Mouse (Mus musculus) forebrain, embryonic 11.5 days (tissue): Measurements from ENCODE around the gene Cfap299. TPM values are rescaled to one million over a fixed set of nuclear protein-coding genes. Genes with fewer than 3 reads are reported as not detected.

Source experiments
- ATAC-seq: fragments of 200-750 bp; cut with Nextera tagmentation; replicated peaks from 2 replicates; pipeline ENCODE4 v1.8.0; 2017; ENCODE audit warnings: moderate TSS enrichment; ENCODE audit not compliant: low FRiP score
- DNase-seq: peaks from one replicate; pipeline ENCODE4 v3.0.0-alpha.2; 2017; ENCODE audit warnings: low spot score
- H3K27ac ChIP-seq: fragments of 300-500 bp; sonication (generic); 2 replicates; pipeline ENCODE4 v1.5.1; 2014; ENCODE audit warnings: low read depth, low read length
- H3K27me3 ChIP-seq: fragments of 300-500 bp; sonication (generic); 2 replicates; pipeline ENCODE4 v1.6.1; 2014; ENCODE audit warnings: mild to moderate bottlenecking, low read length, mixed read lengths; ENCODE audit not compliant: control insufficient read depth, insufficient read depth
- H3K36me3 ChIP-seq: fragments of 300-500 bp; sonication (generic); 2 replicates; pipeline ENCODE4 v1.6.1; 2014; ENCODE audit warnings: mild to moderate bottlenecking, low read length, moderate library complexity, mixed read lengths; ENCODE audit not compliant: control insufficient read depth, insufficient read depth
- H3K4me1 ChIP-seq: fragments of 300-500 bp; sonication (generic); replicated peaks from 2 replicates; pipeline ENCODE4 v1.6.1; 2014; ENCODE audit warnings: low read length, mixed read lengths; ENCODE audit not compliant: control insufficient read depth, insufficient read depth
- H3K4me2 ChIP-seq: fragments of 300-500 bp; sonication (generic); 2 replicates; pipeline ENCODE4 v1.6.1; 2014; ENCODE audit warnings: low read depth, mild to moderate bottlenecking, low read length, moderate library complexity, mixed read lengths; ENCODE audit not compliant: severe bottlenecking
- H3K4me3 ChIP-seq: fragments of 300-500 bp; sonication (generic); 2 replicates; pipeline ENCODE4 v1.5.1; 2014; ENCODE audit warnings: low read depth, low read length
- H3K9ac ChIP-seq: fragments of 300-500 bp; sonication (generic); 2 replicates; pipeline ENCODE4 v1.6.1; 2014; ENCODE audit warnings: low read length
- H3K9me3 ChIP-seq: fragments of 300-500 bp; sonication (generic); 2 replicates; pipeline ENCODE4 v1.6.1; 2016; ENCODE audit warnings: low read length, mixed read lengths; ENCODE audit not compliant: control insufficient read depth
- WGBS: fragments of 180-500 bp; shearing (Covaris S2); extraction: QIAGEN DNeasy Blood & Tissue Kit; methylation state at CpG from one replicate; pipeline ENCODE4 v1.1.7; 2014; 5-methylcytosine and 5-hydroxymethylcytosine counted together
- polyA plus RNA-seq: library from polyadenylated mRNA; unstranded; fragments of >200 nt; fragmentation: Nextera tagmentation; extraction: Ambion mirVana; gene quantifications from 2 replicates; pipeline ENCODE4 v1.2.1, GENCODE M21; 2014

Cfap299 gene
- polyA plus RNA-seq, 1 experiment from 2014 or later: 0.23 TPM

- H3K27me3 ChIP-seq: no peaks in the 10 kb centered on the region
- H3K4me2 ChIP-seq: no peak overlapping the region
- no peak overlapping the region for H3K9ac ChIP-seq
- no peaks in the 10 kb centered on the region for H3K36me3 ChIP-seq
- DNase-seq: no peak
- 93% methylated on average over 4 of the region's 4 CpGs for WGBS
- H3K4me3 ChIP-seq: no peak overlapping the region
- H3K4me1 ChIP-seq: no peaks in the 10 kb centered on the region
- H3K9me3 ChIP-seq: no peaks in the 10 kb centered on the region
- no peak for ATAC-seq
- H3K27ac ChIP-seq: no peak overlapping the region
Observed at GRCm38 (mm10) chr5:98806492-98806891, 477.4 kb downstream of the Cfap299 start.

DNA sequence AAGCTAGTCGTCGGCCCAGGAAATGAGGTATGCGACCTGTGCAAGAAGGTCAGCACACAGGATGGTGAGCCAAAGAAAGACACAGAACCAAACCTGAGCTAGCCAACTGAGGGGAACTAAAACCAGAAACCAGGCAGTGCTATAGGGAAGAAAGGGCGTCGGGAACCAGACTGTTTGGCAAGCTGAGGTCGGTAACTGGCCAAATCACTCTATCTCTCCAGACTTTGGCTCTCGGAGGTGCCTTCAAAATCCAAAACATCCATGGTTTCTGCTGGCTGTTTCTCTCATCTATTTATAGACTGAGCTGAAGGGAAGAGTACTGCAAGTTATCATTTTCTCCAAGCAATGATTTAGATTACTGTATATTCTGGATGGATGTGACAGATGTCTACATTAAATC, 477.9 kb downstream of the Cfap299 start:
- ATAC-seq (no peak), DNase-seq (no peak)
- 92% methylated on average over 7 of the region's 7 CpGs for WGBS
- no peaks in the 10 kb centered on the region for H3K4me1 ChIP-seq
- H3K27me3 ChIP-seq: no peaks in the 10 kb centered on the region
- no peak overlapping the region for H3K4me2 ChIP-seq
- H3K36me3 ChIP-seq: no peaks in the 10 kb centered on the region
- H3K4me3 ChIP-seq: no peak overlapping the region
- H3K27ac ChIP-seq: no peak overlapping the region
- no peaks in the 10 kb centered on the region for H3K9me3 ChIP-seq
- no peak overlapping the region for H3K9ac ChIP-seq

DNA sequence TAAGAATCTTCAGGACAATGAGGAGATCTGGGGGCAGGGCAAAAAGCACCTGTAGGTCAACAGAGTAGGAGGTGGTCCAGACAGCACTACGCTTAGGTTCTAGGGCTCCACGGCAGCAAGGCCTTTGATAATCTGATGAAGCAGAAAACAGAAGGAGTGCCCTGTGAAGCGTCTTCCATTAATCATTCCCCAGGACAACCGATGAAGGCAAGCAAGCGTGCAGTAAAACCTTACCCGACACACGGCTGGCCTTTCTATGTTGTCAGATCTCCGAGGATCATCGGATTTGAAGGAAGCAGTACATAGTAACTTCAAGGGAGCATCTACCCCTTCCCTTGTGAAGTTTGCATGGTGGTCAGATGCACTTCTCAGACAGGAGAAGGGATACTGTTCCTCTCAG, 478.8 kb downstream of the Cfap299 start:
- Histone ChIP-seq H3K9ac (no peak overlapping the region), H3K4me3 (no peak overlapping the region), H3K36me3 (no peaks in the 10 kb centered on the region), H3K27me3 (no peaks in the 10 kb centered on the region), H3K4me2 (no peak overlapping the region), H3K4me1 (no peaks in the 10 kb centered on the region), H3K27ac (no peak overlapping the region), H3K9me3 (no peaks in the 10 kb centered on the region)
- WGBS: 77% methylated on average over 9 of the region's 9 CpGs
- ATAC-seq (no peak), DNase-seq (no peak)

- 89% methylated on average over 1 of the region's 1 CpGs for WGBS
- no peak overlapping the region for H3K4me2 ChIP-seq
Observed at GRCm38 (mm10) chr5:98812380-98812779, 483.3 kb downstream of the Cfap299 start.

DNA sequence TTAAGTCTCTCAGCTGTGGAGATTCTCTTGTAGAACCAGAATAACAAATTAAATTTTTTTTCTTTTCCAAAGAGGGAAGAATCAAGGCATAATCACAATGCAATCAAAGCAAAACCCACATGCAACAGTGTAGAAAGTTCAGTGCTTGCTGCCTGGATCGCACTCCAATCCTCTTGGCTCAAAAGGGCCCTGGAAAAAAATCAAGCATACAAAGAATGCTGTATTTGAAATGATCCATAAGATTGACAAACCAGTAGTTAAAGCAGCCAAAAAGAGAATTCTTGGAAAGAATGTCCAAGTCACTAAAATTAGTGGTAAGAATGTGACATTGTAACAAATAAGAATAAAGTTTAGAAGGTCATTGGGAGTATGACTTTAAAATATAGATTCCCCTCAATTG, 486.2 kb downstream of the Cfap299 start:
- ATAC-seq: no peak
- H3K36me3 ChIP-seq: no peaks in the 10 kb centered on the region
- 84% methylated on average over 1 of the region's 1 CpGs for WGBS
- H3K4me1 ChIP-seq: no peaks in the 10 kb centered on the region
- H3K4me2 ChIP-seq: no peak overlapping the region
- H3K9ac ChIP-seq: no peak overlapping the region
- no peak overlapping the region for H3K27ac ChIP-seq
- H3K4me3 ChIP-seq: no peak overlapping the region
- DNase-seq: no peak
- no peaks in the 10 kb centered on the region for H3K27me3 ChIP-seq
- no peaks in the 10 kb centered on the region for H3K9me3 ChIP-seq

More at GRCm38 (mm10) chr5:98812380-98812779, 483.3 kb downstream of the Cfap299 start:
- no peak for DNase-seq
- H3K9me3 ChIP-seq: no peaks in the 10 kb centered on the region
- H3K36me3 ChIP-seq: no peaks in the 10 kb centered on the region
- no peaks in the 10 kb centered on the region for H3K27me3 ChIP-seq
- H3K27ac ChIP-seq: no peak overlapping the region
- no peak for ATAC-seq
- H3K9ac ChIP-seq: no peak overlapping the region
- no peak overlapping the region for H3K4me3 ChIP-seq
- H3K4me1 ChIP-seq: no peaks in the 10 kb centered on the region

DNA sequence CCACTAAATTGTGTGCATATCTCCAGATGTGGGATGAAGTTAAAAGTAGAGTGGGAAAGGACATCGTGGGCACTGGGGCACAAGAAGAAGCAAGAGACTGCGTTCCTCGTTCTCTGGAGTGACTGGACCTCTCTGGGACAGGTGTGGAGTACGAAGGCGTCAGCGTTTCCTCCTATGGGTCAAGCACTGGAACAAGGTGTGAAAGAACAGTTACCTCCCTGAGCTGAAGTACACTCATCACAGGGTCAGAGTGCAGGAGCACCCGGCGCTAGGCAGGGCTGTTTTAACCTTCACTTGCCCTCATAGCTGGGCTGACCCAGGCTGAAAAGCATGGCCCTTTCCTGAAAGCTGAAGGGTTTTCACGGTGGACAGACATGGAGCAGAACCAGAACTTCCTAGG, 504.7 kb downstream of the Cfap299 start:
- H3K9me3 ChIP-seq: no peaks in the 10 kb centered on the region
- H3K9ac ChIP-seq: no peak overlapping the region
- 87% methylated on average over 9 of the region's 9 CpGs for WGBS
- ATAC-seq (no peak), DNase-seq (no peak)
- no peaks in the 10 kb centered on the region for H3K36me3 ChIP-seq
- H3K4me3 ChIP-seq: no peak overlapping the region
- H3K4me1 ChIP-seq: no peaks in the 10 kb centered on the region
- H3K27me3 ChIP-seq: no peaks in the 10 kb centered on the region
- H3K4me2 ChIP-seq: no peak overlapping the region
- H3K27ac ChIP-seq: no peak overlapping the region

GRCm38 (mm10) chr5:98834300-98834699, 505.2 kb downstream of the Cfap299 start:
- H3K27me3 ChIP-seq: no peaks in the 10 kb centered on the region
- H3K4me3 ChIP-seq: no peak overlapping the region
- H3K9me3 ChIP-seq: no peaks in the 10 kb centered on the region
- no peak for ATAC-seq
- WGBS: 88% methylated on average over 6 of the region's 6 CpGs
- DNase-seq: no peak
- no peaks in the 10 kb centered on the region for H3K4me1 ChIP-seq
- H3K9ac ChIP-seq: no peak overlapping the region
- H3K4me2 ChIP-seq: no peak overlapping the region
- no peaks in the 10 kb centered on the region for H3K36me3 ChIP-seq
- H3K27ac ChIP-seq: no peak overlapping the region

DNA sequence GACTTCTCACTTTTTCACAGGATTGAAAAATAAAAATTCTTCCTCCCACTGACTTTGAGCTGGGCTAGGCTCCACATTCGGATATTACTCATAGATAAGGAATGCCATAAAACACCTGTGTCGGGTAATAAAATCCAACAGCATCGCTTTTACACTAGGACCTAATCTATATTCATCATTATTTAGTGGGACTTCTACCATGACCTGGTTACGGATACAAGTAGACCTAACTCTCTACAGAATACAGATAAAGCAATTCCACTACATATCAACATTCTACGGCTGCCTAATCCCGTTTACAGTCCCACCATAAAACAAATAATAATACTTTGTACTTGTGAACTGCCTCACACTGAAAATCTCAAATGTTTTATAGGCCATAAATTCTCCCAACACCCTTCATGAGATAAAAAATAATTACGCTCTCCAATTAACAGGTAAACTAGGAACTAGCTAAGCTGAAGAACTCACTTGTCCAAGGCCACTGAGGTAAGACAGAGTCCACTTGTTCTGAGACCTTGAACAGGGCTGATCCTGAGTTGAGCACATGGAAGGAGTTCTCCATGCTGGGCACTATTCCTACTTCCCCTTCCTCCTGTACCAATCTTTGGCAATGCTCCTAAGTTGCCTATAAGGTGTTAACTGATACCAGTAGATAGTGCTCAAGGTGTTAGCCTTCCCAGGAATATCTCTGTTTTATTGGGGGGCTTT, 513.7 kb downstream of the Cfap299 start:
- Histone ChIP-seq H3K36me3 (no peaks in the 10 kb centered on the region), H3K4me3 (no peak overlapping the region), H3K27me3 (no peaks in the 10 kb centered on the region), H3K9me3 (no peaks in the 10 kb centered on the region), H3K27ac (no peak overlapping the region), H3K4me1 (no peaks in the 10 kb centered on the region), H3K4me2 (no peak overlapping the region), H3K9ac (no peak overlapping the region)
- ATAC-seq: no peak
- 91% methylated on average over 7 of the region's 7 CpGs for WGBS
- no peak for DNase-seq

DNA sequence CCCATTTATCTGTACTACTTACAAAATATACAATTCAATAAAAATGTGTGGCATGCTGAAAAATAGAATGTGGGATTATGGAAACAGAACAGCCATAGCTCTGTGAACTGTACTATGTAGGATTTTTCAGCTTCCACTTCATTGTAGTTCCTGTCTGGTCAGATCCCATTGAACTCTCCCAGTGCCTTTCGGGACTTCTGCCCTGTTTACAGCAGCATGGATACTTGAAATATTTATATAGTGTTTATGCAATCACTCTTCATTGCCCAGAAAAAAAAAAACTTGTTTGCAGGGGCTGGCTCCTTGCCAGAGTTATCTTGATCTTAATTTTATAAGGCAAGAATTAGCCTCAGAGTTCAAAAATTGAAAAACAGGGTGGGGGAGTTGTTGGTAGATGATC, 515.6 kb downstream of the Cfap299 start:
- Histone ChIP-seq H3K9me3 (no peaks in the 10 kb centered on the region), H3K27ac (no peak overlapping the region), H3K4me3 (no peak overlapping the region), H3K4me1 (no peaks in the 10 kb centered on the region), H3K4me2 (no peak overlapping the region), H3K9ac (no peak overlapping the region), H3K27me3 (no peaks in the 10 kb centered on the region), H3K36me3 (no peaks in the 10 kb centered on the region)
- ATAC-seq (no peak), DNase-seq (no peak)
- WGBS: 94% methylated on average over 1 of the region's 1 CpGs
